Mouse (Mus musculus) spleen, postnatal 14 days (tissue): ENCODE results near the gene Kat7.

Experiments
- DNase-seq, 2 experiments: peaks; one replicate each; pipeline ENCODE4 v3.0.0; 2021 to 2022; ENCODE audit warnings: low spot score in 2 of 2

Kat7 gene

GRCm38 (mm10) chr11:95231688-95232328 is 78.2 kb downstream of the Kat7 start:
- peak; percentile 19 to 53 for DNase-seq

- no peak for DNase-seq
Measured at GRCm38 (mm10) chr11:95227467-95227866, 82.6 kb downstream of the Kat7 start.

- DNase-seq, result no peak
Measured at GRCm38 (mm10) chr11:95225448-95225847, 84.6 kb downstream of the Kat7 start.
